Mouse (Mus musculus) ES-Bruce4 (cell line): ENCODE measurements around the gene Ccdc62. TPM values are rescaled to one million over a fixed set of nuclear protein-coding genes. Genes with fewer than 3 reads are reported as not detected.

Experiments
- H3K27ac ChIP-seq: 2 replicates; pipeline ENCODE4 v1.5.1; 2012; ENCODE audit warnings: low read length, inconsistent platforms; ENCODE audit not compliant: insufficient read depth
- H3K27me3 ChIP-seq: 2 replicates; pipeline ENCODE4 v1.6.1; 2012; ENCODE audit warnings: mild to moderate bottlenecking, low read length, inconsistent platforms; ENCODE audit not compliant: control insufficient read depth, poor library complexity, insufficient read depth, severe bottlenecking
- H3K36me3 ChIP-seq: 2 replicates; pipeline ENCODE4 v1.6.1; 2012; ENCODE audit warnings: inconsistent platforms, mild to moderate bottlenecking, low read length, moderate library complexity; ENCODE audit not compliant: control insufficient read depth, poor library complexity, insufficient read depth, severe bottlenecking
- H3K4me1 ChIP-seq: one replicate; pipeline ENCODE4 v1.8.1; 2011; ENCODE audit warnings: low read length; ENCODE audit not compliant: control insufficient read depth, insufficient read depth
- H3K4me3 ChIP-seq: 2 replicates; pipeline ENCODE4 v1.5.1; 2011; ENCODE audit warnings: low read depth, mild to moderate bottlenecking, low read length
- H3K9ac ChIP-seq: 2 replicates; pipeline ENCODE4 v1.6.1; 2012; ENCODE audit warnings: low read depth, mild to moderate bottlenecking, inconsistent platforms; ENCODE audit not compliant: poor library complexity, severe bottlenecking
- H3K9me3 ChIP-seq: replicated peaks from 2 replicates; pipeline ENCODE4 v1.6.1; 2012; ENCODE audit warnings: mild to moderate bottlenecking, low read length, inconsistent platforms; ENCODE audit not compliant: control insufficient read depth, poor library complexity, insufficient read depth, severe bottlenecking
- CTCF ChIP-seq: IDR thresholded peaks from one replicate; pipeline ENCODE4 v1.8.1; 2011; ENCODE audit warnings: low read depth, low read length
- EP300 ChIP-seq: IDR thresholded peaks from 2 replicates; pipeline ENCODE4 v1.6.1; 2011; ENCODE audit warnings: low read depth, low read length; ENCODE audit not compliant: insufficient read depth
- POLR2A ChIP-seq: IDR thresholded peaks from one replicate; pipeline ENCODE4 v1.8.1; 2011; ENCODE audit warnings: low read length; ENCODE audit not compliant: insufficient read depth
- polyA plus RNA-seq: library from polyadenylated mRNA; stranded (reverse); fragments of >200 nt; gene quantifications from 2 replicates; pipeline ENCODE4 v1.2.4, GENCODE M21; 2011; ENCODE audit warnings: low read depth; ENCODE audit not compliant: missing spikeins, insufficient read depth, insufficient read length

Ccdc62 gene
- polyA plus RNA-seq, 1 experiment = 5.4 TPM

DNA sequence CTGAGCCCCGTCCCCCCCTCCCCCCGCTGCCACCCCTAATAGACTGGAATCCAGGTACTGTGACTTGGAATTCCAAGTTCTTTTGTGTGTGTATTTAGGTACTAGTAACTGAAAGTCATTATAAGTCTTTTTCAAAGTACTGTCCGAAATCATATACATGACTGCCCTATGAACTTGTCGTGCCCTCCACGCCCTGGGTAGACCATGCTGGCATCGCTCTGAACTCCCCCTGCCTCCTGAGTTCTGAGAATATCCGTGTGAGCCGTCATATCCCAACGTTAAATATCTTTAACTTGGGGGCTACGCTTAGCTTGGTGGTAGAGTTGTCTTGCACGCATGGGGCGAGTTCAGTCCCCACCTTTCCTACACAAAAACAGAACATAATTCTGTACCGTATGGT lies 652 bp downstream of the Ccdc62 start:
- H3K9ac ChIP-seq = peak overlapping the region; percentile 92
- peak overlapping the region; percentile 83 for H3K4me3 ChIP-seq
- TF ChIP-seq EP300 = no peak
- no peak for TF ChIP-seq POLR2A
- TF ChIP-seq CTCF = no peak
- no peaks in the 10 kb centered on the region for H3K9me3 ChIP-seq
- no peak overlapping the region for H3K27ac ChIP-seq
- peaks cover 19% of the 10 kb centered on the region for H3K36me3 ChIP-seq
- H3K4me1 ChIP-seq = no peaks in the 10 kb centered on the region
- H3K27me3 ChIP-seq = no peaks in the 10 kb centered on the region

DNA sequence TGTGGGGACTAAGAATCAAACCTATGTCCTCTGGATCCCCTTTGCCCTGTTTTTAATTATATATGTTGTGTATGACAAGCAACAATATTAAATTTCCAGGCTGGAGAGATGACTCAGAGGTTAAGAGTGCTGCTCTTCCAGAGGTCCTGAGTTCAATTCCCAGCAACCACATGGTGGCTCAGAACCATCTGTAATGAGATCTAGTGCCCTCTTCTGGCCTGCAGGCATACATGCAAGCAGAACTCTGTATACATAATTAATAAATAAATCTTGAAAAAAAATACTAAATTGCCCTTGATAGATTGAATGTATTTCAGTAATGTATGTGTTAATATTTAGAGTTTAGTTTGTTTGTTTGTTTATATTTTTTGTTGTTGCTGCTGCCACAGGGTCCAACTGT lies 2.4 kb downstream of the Ccdc62 start:
- TF ChIP-seq POLR2A (no peak), EP300 (no peak)
- Histone ChIP-seq H3K4me3 (no peak overlapping the region), H3K27me3 (no peaks in the 10 kb centered on the region), H3K4me1 (no peaks in the 10 kb centered on the region), H3K36me3 (peaks cover 3% of the 10 kb centered on the region), H3K9me3 (no peaks in the 10 kb centered on the region), H3K27ac (no peak overlapping the region), H3K9ac (no peak overlapping the region)

DNA sequence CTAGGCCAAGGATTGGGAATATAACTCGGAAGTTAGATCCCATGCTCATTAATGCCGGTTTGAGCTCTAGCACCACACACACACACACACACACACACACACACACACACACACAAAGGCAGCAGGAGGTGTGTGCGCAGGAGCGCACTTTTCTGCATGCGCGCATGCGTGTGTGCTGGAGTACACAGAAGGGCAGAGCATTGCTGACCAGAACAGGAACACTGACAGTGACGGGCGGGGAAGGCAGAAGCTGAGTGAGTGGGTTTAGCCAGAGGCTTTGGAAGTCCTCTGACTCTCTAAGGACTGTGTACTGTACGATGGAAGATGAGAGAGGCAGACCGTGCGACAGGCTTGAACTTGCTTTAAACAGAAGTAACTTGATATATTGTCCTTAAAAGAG lies 3.1 kb downstream of the Ccdc62 start:
- H3K9ac ChIP-seq = peak overlapping the region; percentile 11; the same call in 1 of the 2 replicates
- no peak overlapping the region for H3K27ac ChIP-seq
- H3K9me3 ChIP-seq = no peaks in the 10 kb centered on the region
- H3K27me3 ChIP-seq = no peaks in the 10 kb centered on the region
- H3K4me3 ChIP-seq = peak overlapping the region; percentile 19
- TF ChIP-seq POLR2A (no peak), CTCF (no peak), EP300 (no peak)
- peaks cover 3% of the 10 kb centered on the region; the same call in 1 of the 2 replicates for H3K36me3 ChIP-seq
- no peaks in the 10 kb centered on the region for H3K4me1 ChIP-seq

- Histone ChIP-seq H3K4me1 (no peaks in the 10 kb centered on the region), H3K27ac (no peak overlapping the region), H3K27me3 (no peaks in the 10 kb centered on the region), H3K9me3 (no peaks in the 10 kb centered on the region), H3K9ac (peak overlapping the region; percentile 11; the same call in 1 of the 2 replicates), H3K4me3 (peak overlapping the region; percentile 36; the same call in 1 of the 2 replicates), H3K36me3 (no peaks in the 10 kb centered on the region)
- TF ChIP-seq POLR2A = no peak
- TF ChIP-seq EP300 = no peak
- TF ChIP-seq CTCF = peak; percentile 67
These were observed 3.6 kb downstream of the Ccdc62 start for GRCm38 (mm10) chr5:123933957-123934591.

- H3K9me3 ChIP-seq = no peaks in the 10 kb centered on the region; the same call in 1 of the 2 replicates
- no peaks in the 10 kb centered on the region for H3K27me3 ChIP-seq
- TF ChIP-seq CTCF = no peak
- H3K27ac ChIP-seq = no peak overlapping the region
- no peaks in the 10 kb centered on the region for H3K4me1 ChIP-seq
- H3K36me3 ChIP-seq = no peaks in the 10 kb centered on the region
- no peak overlapping the region for H3K4me3 ChIP-seq
- H3K9ac ChIP-seq = no peak overlapping the region
These were observed 5.5 kb downstream of the Ccdc62 start for GRCm38 (mm10) chr5:123935931-123936330.

GRCm38 (mm10) chr5:123938479-123938878 lies 8.0 kb downstream of the Ccdc62 start:
- Histone ChIP-seq H3K27ac (no peak overlapping the region), H3K27me3 (no peaks in the 10 kb centered on the region), H3K9ac (no peak overlapping the region), H3K9me3 (peaks cover 3% of the 10 kb centered on the region), H3K4me1 (no peaks in the 10 kb centered on the region), H3K36me3 (no peaks in the 10 kb centered on the region), H3K4me3 (no peak overlapping the region)
- TF ChIP-seq CTCF = no peak
- TF ChIP-seq EP300 = no peak
- no peak for TF ChIP-seq POLR2A

DNA sequence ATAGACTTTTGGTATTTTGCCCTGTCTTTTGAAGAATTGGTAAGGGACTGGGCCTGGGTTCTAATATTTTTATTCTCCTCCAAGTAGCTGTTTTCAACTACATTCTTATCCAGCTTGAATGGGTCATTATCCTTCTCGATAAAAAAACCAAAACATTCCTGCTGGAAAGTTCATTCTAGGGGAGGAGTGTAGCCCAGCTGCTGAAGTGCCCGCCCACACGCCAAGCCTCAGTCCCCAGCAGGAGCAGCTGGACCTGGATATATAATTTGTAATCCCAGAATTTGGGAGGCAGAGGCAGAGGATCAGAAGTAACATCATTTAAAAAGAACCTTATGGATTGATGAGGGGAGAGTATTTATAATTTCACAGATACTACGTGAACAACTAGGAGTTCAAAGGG lies 16.1 kb downstream of the Ccdc62 start:
- Histone ChIP-seq H3K9me3 (peaks cover 5% of the 10 kb centered on the region), H3K27me3 (no peaks in the 10 kb centered on the region), H3K27ac (no peak overlapping the region), H3K9ac (no peak overlapping the region), H3K4me3 (no peak overlapping the region), H3K4me1 (no peaks in the 10 kb centered on the region), H3K36me3 (no peaks in the 10 kb centered on the region)
- no peak for TF ChIP-seq POLR2A
- TF ChIP-seq EP300 = no peak
- no peak for TF ChIP-seq CTCF
